Mouse (Mus musculus): ENCODE data around the gene Hapln2. TPM values are rescaled to one million over a fixed set of nuclear protein-coding genes. Genes with fewer than 3 reads are reported as not detected.

Gene Hapln2
- polyA plus RNA-seq, 1 experiment = not detected

GRCm38 (mm10) chr3:88042661-88043421 is 15.5 kb upstream of the Hapln2 start, which contains the start of gene Gpatch4:
Gpatch4 (plus strand) TSS chr3:88043108.
- Histone ChIP-seq H3K4me1 (ENCODE audit: control insufficient read depth, insufficient read depth, low read length) (no peaks in the 10 kb centered on the region), H3K4me3 (ENCODE audit: insufficient read depth, low read length) (peak within 1 kb of the TSS; percentile 75), H3K27ac (ENCODE audit: insufficient read depth, low read length) (no peak within 1 kb of the TSS; the same call in 1 of the 2 replicates)
- peak; percentile 72 for TF ChIP-seq POLR2A (IDR thresholded peaks at IDR 0.05; ENCODE audit: low read depth, low read length)
- TF ChIP-seq CTCF (IDR thresholded peaks at IDR 0.05; ENCODE audit: borderline replicate concordance, insufficient read depth, low read length) = no peak

- Histone ChIP-seq H3K4me3 (ENCODE audit: insufficient read depth, low read length) (no peak overlapping the region), H3K27ac (ENCODE audit: insufficient read depth, low read length) (peak overlapping the region; percentile 52; the same call in 1 of the 2 replicates), H3K4me1 (ENCODE audit: control insufficient read depth, insufficient read depth, low read length) (peaks cover 7% of the 10 kb centered on the region; the same call in 1 of the 2 replicates)
- TF ChIP-seq CTCF (IDR thresholded peaks at IDR 0.05; ENCODE audit: borderline replicate concordance, insufficient read depth, low read length) (no peak), POLR2A (IDR thresholded peaks at IDR 0.05; ENCODE audit: low read depth, low read length) (no peak)
Observed at GRCm38 (mm10) chr3:88035561-88036293, 8.3 kb upstream of the Hapln2 start.

DNA sequence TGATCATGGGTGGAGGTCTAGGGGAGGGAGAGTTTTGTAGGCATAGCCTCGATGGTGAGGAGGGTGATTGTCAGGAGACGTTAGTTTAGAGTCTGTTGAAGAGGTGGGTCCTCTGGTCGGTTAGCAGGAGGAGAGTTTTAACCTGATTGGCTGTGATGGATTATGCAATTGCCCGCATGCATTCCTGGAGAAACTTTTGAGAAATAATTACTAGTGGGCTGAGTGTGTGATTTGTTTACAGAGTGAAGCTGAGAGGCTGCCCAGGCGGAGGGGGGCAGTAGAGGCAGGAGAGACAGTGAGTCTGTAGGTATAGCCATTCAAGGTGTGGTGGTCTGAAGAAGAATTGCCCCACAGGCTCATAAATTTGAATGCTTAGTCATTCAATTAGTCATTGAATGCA is 6.1 kb upstream of the Hapln2 start:
- TF ChIP-seq CTCF (IDR thresholded peaks at IDR 0.05; ENCODE audit: borderline replicate concordance, insufficient read depth, low read length) (no peak), POLR2A (IDR thresholded peaks at IDR 0.05; ENCODE audit: low read depth, low read length) (no peak)
- Histone ChIP-seq H3K27ac (ENCODE audit: insufficient read depth, low read length) (no peak overlapping the region), H3K4me1 (ENCODE audit: control insufficient read depth, insufficient read depth, low read length) (peaks cover 7% of the 10 kb centered on the region; the same call in 1 of the 2 replicates), H3K4me3 (ENCODE audit: insufficient read depth, low read length) (no peak overlapping the region)

DNA sequence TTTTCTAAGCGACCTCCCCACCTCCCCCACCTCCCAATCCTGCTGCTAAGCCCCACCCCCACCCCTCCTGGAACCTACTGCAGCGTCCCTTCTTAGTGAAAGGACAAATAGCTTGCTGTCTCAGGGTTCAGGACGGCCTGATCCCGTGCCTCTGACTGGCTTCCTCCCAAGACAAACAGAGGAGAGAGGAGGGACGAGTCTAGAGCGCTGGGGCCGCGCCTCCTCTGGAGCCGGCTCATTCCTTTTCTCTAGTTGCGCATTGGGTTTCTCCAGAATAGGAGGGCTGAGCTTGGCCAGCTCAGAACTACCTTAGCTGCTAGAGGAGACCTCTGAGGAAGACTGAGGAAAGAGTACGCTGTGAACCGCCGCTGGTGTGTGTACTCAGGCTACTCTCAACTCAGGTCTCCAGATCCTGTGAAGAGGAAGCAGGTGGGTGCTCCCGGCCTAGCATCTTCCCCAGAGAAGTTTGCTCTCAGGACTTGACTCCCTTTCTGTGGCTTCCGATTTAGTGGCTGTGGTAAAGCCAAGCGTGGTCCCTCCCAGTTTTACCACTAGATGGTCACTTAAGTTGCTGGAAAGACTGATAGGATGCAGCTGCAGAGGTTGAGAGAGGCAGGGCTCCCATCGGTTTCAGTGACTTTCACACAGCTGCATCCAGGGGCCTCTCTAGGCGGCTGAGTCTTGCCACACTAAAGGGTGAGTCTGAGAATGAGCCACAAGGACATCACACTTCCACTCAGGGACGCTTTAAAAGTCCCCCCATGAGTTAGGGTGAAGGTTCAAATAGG is 3.4 kb upstream of the Hapln2 start:
- H3K4me3 ChIP-seq (ENCODE audit: insufficient read depth, low read length) = no peak overlapping the region
- H3K4me1 ChIP-seq (ENCODE audit: control insufficient read depth, insufficient read depth, low read length) = no peaks in the 10 kb centered on the region; the same call in 1 of the 2 replicates
- H3K27ac ChIP-seq (ENCODE audit: insufficient read depth, low read length) = no peak overlapping the region
- TF ChIP-seq POLR2A (IDR thresholded peaks at IDR 0.05; ENCODE audit: low read depth, low read length) = no peak
- no peak for TF ChIP-seq CTCF (IDR thresholded peaks at IDR 0.05; ENCODE audit: borderline replicate concordance, insufficient read depth, low read length)

DNA sequence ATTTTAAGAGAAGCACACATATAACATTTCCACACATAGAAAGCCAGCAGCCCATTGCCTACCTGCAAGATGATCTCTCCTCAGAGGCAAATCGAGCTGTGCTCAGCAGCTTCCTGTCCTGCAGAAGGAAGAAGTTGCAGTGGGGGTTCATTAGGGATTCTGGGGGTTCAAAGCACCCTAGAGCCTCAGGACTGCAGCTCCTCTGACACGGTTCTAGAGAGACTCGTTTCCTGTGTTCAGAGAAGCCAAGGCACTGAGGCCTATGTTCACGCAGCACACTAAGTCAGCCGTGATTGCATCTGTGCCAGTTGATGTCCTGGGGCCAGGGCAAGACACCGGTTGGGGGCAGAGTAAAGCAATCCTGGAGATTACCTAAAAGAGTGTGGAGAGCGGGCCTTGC is 560 bp downstream of the Hapln2 start:
- H3K27ac ChIP-seq (ENCODE audit: insufficient read depth, low read length) = no peak overlapping the region
- no peak for TF ChIP-seq CTCF (IDR thresholded peaks at IDR 0.05; ENCODE audit: borderline replicate concordance, insufficient read depth, low read length)
- no peak for TF ChIP-seq POLR2A (IDR thresholded peaks at IDR 0.05; ENCODE audit: low read depth, low read length)
- H3K4me3 ChIP-seq (ENCODE audit: insufficient read depth, low read length) = no peak overlapping the region
- no peaks in the 10 kb centered on the region for H3K4me1 ChIP-seq (ENCODE audit: control insufficient read depth, insufficient read depth, low read length)

DNA sequence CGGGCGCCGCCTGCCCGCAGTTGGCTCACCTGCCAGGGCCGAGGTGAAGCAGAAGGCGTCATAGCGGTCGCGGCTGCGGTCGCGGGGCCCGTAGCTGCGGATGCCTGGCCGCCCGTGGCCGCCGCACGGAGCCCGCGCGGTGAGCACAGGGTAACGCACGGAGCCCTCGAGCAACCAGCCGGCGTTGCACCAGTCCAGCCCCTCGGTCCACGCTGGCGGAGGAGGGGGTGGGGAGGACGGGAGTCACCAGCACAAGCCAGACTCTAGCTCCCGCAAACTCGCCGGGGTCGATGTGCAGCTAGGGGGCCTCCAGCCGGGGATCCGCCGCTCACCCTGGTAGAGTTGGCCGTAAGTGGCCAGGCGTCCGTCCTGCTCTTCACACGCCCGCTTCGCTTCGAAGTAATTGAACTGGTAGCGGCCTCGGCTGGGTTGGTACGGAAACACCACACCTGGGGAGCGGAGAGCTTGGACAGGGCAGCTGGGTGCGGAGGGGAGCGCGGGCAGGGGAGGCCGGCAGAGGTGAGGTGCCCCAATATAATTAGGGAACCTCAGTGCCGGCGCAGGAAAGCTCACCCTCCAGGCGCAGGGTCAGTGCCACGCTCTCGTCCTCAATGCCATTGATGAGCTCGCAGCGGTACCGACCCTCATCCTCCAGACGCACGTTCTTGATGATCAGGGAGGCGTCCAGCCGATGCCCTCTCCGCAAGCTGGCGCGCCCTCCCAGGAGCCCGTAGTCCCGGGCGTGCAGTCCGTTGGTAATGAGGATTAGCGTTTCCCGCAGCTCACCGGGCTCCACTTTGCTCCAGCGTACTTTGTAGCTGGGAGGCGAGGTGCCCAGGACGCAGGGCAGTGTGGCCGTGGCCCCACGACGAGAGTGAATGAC is 4.0 kb downstream of the Hapln2 start:
- H3K4me3 ChIP-seq (ENCODE audit: insufficient read depth, low read length) = peak overlapping the region; percentile 55
- TF ChIP-seq POLR2A (IDR thresholded peaks at IDR 0.05; ENCODE audit: low read depth, low read length) = no peak
- TF ChIP-seq CTCF (IDR thresholded peaks at IDR 0.05; ENCODE audit: borderline replicate concordance, insufficient read depth, low read length) = no peak
- no peaks in the 10 kb centered on the region for H3K4me1 ChIP-seq (ENCODE audit: control insufficient read depth, insufficient read depth, low read length)
- no peak overlapping the region for H3K27ac ChIP-seq (ENCODE audit: insufficient read depth, low read length)

DNA sequence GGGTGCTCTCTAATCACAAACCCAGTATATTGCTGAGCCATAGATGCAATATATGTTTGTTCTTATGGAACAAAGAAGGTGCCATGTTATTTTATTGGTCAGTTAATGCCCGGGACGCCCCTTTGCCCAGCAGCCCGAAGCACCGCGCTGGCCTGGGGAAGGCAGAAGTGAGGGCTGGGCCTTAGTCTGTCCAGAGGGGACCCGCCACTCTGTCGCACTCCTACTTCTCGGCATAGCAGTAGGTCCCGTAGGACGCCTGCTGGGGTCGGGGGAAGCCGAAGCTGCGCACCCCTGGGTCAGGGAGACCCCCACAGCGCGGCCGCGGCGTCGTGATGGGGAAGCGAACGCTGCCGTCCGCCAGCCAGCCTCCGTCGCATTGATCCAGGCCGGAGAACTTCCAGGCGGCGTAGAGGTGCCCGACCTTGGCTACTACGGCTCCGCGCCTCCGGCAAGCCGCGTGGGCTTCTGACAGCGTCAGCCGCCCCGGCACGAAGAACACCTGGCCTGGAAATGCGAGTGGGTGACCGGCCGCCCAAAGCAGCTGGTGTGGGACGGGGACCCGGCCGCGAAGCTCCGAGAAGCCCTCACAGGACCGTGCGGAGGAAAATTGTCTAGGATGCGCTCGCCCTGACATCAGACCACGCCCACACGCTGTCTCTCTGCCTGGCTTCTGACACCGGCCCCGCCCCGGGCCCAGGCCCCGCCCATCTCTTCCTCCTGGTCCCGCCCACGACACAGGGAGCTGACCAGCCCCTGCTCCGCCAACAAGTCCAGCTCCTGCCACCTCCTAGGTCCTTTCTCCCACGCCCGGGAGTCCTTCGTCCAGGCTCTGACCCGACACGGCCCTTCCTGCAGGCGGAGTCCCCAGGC is 4.8 kb downstream of the Hapln2 start:
- Histone ChIP-seq H3K27ac (ENCODE audit: insufficient read depth, low read length) (no peak overlapping the region), H3K4me1 (ENCODE audit: control insufficient read depth, insufficient read depth, low read length) (no peaks in the 10 kb centered on the region), H3K4me3 (ENCODE audit: insufficient read depth, low read length) (peak overlapping the region; percentile 55)
- no peak for TF ChIP-seq POLR2A (IDR thresholded peaks at IDR 0.05; ENCODE audit: low read depth, low read length)
- TF ChIP-seq CTCF (IDR thresholded peaks at IDR 0.05; ENCODE audit: borderline replicate concordance, insufficient read depth, low read length) = no peak

DNA sequence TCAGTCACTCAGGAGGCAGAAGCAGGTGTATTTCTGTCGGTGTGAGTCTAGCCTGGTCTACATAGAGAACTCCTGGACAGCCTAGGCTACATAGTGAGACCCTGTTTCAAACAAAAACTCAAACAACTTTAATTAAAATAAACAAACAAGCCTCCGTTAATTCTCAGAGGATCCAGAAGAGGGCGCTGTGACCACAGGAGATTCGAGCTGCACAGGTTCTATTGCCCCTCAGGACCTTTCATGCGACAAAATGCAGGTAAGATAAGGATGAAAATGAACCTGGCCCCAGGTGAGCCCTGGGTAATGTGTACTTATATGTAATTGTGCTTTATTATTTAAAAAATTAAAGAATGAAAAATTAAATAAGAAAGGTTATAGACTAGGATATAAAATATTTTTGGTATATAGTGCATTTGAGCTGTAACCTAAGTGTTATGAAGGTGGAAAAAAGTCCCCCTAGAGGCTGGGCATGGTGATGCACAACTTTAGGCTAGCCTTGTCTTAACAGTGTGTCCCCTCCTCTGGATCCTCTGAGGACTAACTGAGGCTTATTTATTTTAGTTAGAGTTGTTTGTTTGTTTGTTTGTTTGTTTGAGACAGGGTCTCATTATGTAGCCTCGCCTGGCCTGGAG is 16.6 kb downstream of the Hapln2 start:
- Histone ChIP-seq H3K4me3 (ENCODE audit: insufficient read depth, low read length) (no peak overlapping the region), H3K27ac (ENCODE audit: insufficient read depth, low read length) (no peak overlapping the region), H3K4me1 (ENCODE audit: control insufficient read depth, insufficient read depth, low read length) (no peaks in the 10 kb centered on the region)
- TF ChIP-seq CTCF (IDR thresholded peaks at IDR 0.05; ENCODE audit: borderline replicate concordance, insufficient read depth, low read length) (no peak), POLR2A (IDR thresholded peaks at IDR 0.05; ENCODE audit: low read depth, low read length) (no peak)
